Mouse (Mus musculus) hindbrain, embryonic 11.5 days (tissue): ENCODE results near the gene Optc. TPM values are rescaled to one million over a fixed set of nuclear protein-coding genes. Genes with fewer than 3 reads are reported as not detected.
A peak's percentile ranks its signal among the peaks of the same experiment; 100 is the strongest.

Experiments
- ATAC-seq: fragments of 200-750 bp; cut with Nextera tagmentation; 2 replicates; pipeline ENCODE4 v1.8.0; 2017; ENCODE audit warnings: mild to moderate bottlenecking, moderate TSS enrichment, moderate library complexity; ENCODE audit not compliant: low FRiP score
- DNase-seq: peaks from one replicate; pipeline ENCODE4 v3.0.0-alpha.2; 2015; ENCODE audit warnings: low spot score
- H3K27ac ChIP-seq: fragments of 300-500 bp; sonication (generic); 2 replicates; pipeline ENCODE4 v1.5.1; 2014; ENCODE audit warnings: mild to moderate bottlenecking, low read depth, low read length
- H3K27me3 ChIP-seq: fragments of 300-500 bp; sonication (generic); 2 replicates; pipeline ENCODE4 v1.6.1; 2014; ENCODE audit warnings: mild to moderate bottlenecking, low read length, moderate library complexity, mixed read lengths; ENCODE audit not compliant: control insufficient read depth, insufficient read depth
- H3K36me3 ChIP-seq: fragments of 300-500 bp; sonication (generic); 2 replicates; pipeline ENCODE4 v1.6.1; 2014; ENCODE audit warnings: mild to moderate bottlenecking, low read length, moderate library complexity, mixed read lengths; ENCODE audit not compliant: control insufficient read depth, insufficient read depth
- H3K4me1 ChIP-seq: fragments of 300-500 bp; sonication (generic); replicated peaks from 2 replicates; pipeline ENCODE4 v1.6.1; 2014; ENCODE audit warnings: low read length, mixed read lengths; ENCODE audit not compliant: control insufficient read depth, insufficient read depth
- H3K4me2 ChIP-seq: fragments of 300-500 bp; sonication (generic); replicated peaks from 2 replicates; pipeline ENCODE4 v1.6.1; 2014; ENCODE audit warnings: mild to moderate bottlenecking, low read depth, low read length
- H3K4me3 ChIP-seq: fragments of 300-500 bp; sonication (generic); 2 replicates; pipeline ENCODE4 v1.5.1; 2014; ENCODE audit warnings: low read depth, low read length
- H3K9ac ChIP-seq: fragments of 300-500 bp; sonication (generic); 2 replicates; pipeline ENCODE4 v1.6.1; 2014; ENCODE audit warnings: low read depth, low read length
- H3K9me3 ChIP-seq: fragments of 300-500 bp; sonication (generic); 2 replicates; pipeline ENCODE4 v1.6.1; 2016; ENCODE audit warnings: low read length; ENCODE audit not compliant: control insufficient read depth
- WGBS: fragments of 180-500 bp; shearing (Covaris S2); extraction: QIAGEN DNeasy Blood & Tissue Kit; methylation state at CpG from one replicate; pipeline ENCODE4 v1.1.7; 2014; 5-methylcytosine and 5-hydroxymethylcytosine counted together
- polyA plus RNA-seq: library from polyadenylated mRNA; unstranded; fragments of >200 nt; fragmentation: Nextera tagmentation; extraction: Ambion mirVana; gene quantifications from 2 replicates; pipeline ENCODE4 v1.2.1, GENCODE M21; 2014

Gene Optc
- polyA plus RNA-seq, 1 experiment from 2014 or later, result 3.0 TPM

GRCm38 (mm10) chr1:133940481-133941092, 32.8 kb upstream of the Optc start:
- no peaks in the 10 kb centered on the region for H3K27me3 ChIP-seq
- DNase-seq (no peak), ATAC-seq (no peak)
- H3K4me2 ChIP-seq, result no peak overlapping the region
- no peaks in the 10 kb centered on the region for H3K4me1 ChIP-seq
- H3K9ac ChIP-seq, result no peak overlapping the region
- WGBS, result 86% methylated on average over 3 of the region's 3 CpGs
- no peak overlapping the region for H3K27ac ChIP-seq
- H3K36me3 ChIP-seq, result no peaks in the 10 kb centered on the region
- no peaks in the 10 kb centered on the region for H3K9me3 ChIP-seq
- no peak overlapping the region for H3K4me3 ChIP-seq

GRCm38 (mm10) chr1:133939708-133940107, 31.9 kb upstream of the Optc start:
- H3K27ac ChIP-seq, result no peak overlapping the region
- no peak overlapping the region for H3K9ac ChIP-seq
- DNase-seq (no peak), ATAC-seq (no peak)
- no peaks in the 10 kb centered on the region for H3K9me3 ChIP-seq
- no peak overlapping the region for H3K4me3 ChIP-seq
- H3K4me1 ChIP-seq, result no peaks in the 10 kb centered on the region
- no peak overlapping the region for H3K4me2 ChIP-seq
- H3K36me3 ChIP-seq, result no peaks in the 10 kb centered on the region
- no peaks in the 10 kb centered on the region for H3K27me3 ChIP-seq
- 89% methylated on average over 8 of the region's 8 CpGs for WGBS

- DNase-seq, result no peak
- WGBS, result 97% methylated on average over 2 of the region's 3 CpGs
- Histone ChIP-seq H3K4me2 (no peak overlapping the region), H3K27me3 (no peaks in the 10 kb centered on the region), H3K9me3 (no peaks in the 10 kb centered on the region), H3K9ac (no peak overlapping the region), H3K27ac (no peak overlapping the region), H3K36me3 (no peaks in the 10 kb centered on the region), H3K4me1 (peaks cover 4% of the 10 kb centered on the region), H3K4me3 (no peak overlapping the region)
- no peak for ATAC-seq
These were observed 28.4 kb upstream of the Optc start for GRCm38 (mm10) chr1:133936169-133936568.

GRCm38 (mm10) chr1:133934354-133934963, 26.7 kb upstream of the Optc start:
- no peaks in the 10 kb centered on the region for H3K36me3 ChIP-seq
- peaks cover 4% of the 10 kb centered on the region for H3K4me1 ChIP-seq
- H3K27me3 ChIP-seq, result no peaks in the 10 kb centered on the region
- H3K9ac ChIP-seq, result no peak overlapping the region
- no peak overlapping the region for H3K27ac ChIP-seq
- ATAC-seq (no peak), DNase-seq (no peak)
- no peaks in the 10 kb centered on the region for H3K9me3 ChIP-seq
- no peak overlapping the region for H3K4me3 ChIP-seq
- 74% methylated on average over 10 of the region's 10 CpGs for WGBS
- no peak overlapping the region for H3K4me2 ChIP-seq

- Histone ChIP-seq H3K9ac (no peak overlapping the region), H3K4me1 (peaks cover 4% of the 10 kb centered on the region), H3K4me2 (no peak overlapping the region), H3K4me3 (no peak overlapping the region), H3K27ac (no peak overlapping the region), H3K27me3 (no peaks in the 10 kb centered on the region), H3K36me3 (no peaks in the 10 kb centered on the region), H3K9me3 (no peaks in the 10 kb centered on the region)
- no peak for DNase-seq
- ATAC-seq, result no peak
- 65% methylated on average over 14 of the region's 14 CpGs for WGBS
These were observed 25.7 kb upstream of the Optc start for GRCm38 (mm10) chr1:133933301-133934195.

GRCm38 (mm10) chr1:133929980-133930379, 22.2 kb upstream of the Optc start:
- H3K27me3 ChIP-seq, result no peaks in the 10 kb centered on the region
- WGBS, result 57% methylated on average over 3 of the region's 3 CpGs
- no peak overlapping the region for H3K4me3 ChIP-seq
- H3K4me2 ChIP-seq, result no peak overlapping the region
- no peaks in the 10 kb centered on the region for H3K9me3 ChIP-seq
- no peak overlapping the region for H3K9ac ChIP-seq
- H3K4me1 ChIP-seq, result peaks cover 4% of the 10 kb centered on the region
- H3K27ac ChIP-seq, result no peak overlapping the region
- DNase-seq, result no peak
- no peaks in the 10 kb centered on the region for H3K36me3 ChIP-seq
- ATAC-seq, result no peak

GRCm38 (mm10) chr1:133925223-133925622, 17.4 kb upstream of the Optc start:
- H3K4me3 ChIP-seq, result no peak overlapping the region
- DNase-seq, result no peak
- H3K27me3 ChIP-seq, result no peaks in the 10 kb centered on the region
- H3K27ac ChIP-seq, result no peak overlapping the region
- no peaks in the 10 kb centered on the region for H3K9me3 ChIP-seq
- WGBS, result 88% methylated on average over 3 of the region's 3 CpGs
- peaks cover 2% of the 10 kb centered on the region for H3K4me1 ChIP-seq
- H3K4me2 ChIP-seq, result no peak overlapping the region
- ATAC-seq, result no peak
- H3K9ac ChIP-seq, result no peak overlapping the region
- H3K36me3 ChIP-seq, result no peaks in the 10 kb centered on the region

GRCm38 (mm10) chr1:133924141-133924875, 16.5 kb upstream of the Optc start:
- Histone ChIP-seq H3K36me3 (no peaks in the 10 kb centered on the region), H3K9me3 (no peaks in the 10 kb centered on the region), H3K27ac (no peak overlapping the region), H3K27me3 (no peaks in the 10 kb centered on the region), H3K9ac (no peak overlapping the region), H3K4me1 (peaks cover 2% of the 10 kb centered on the region), H3K4me3 (no peak overlapping the region), H3K4me2 (no peak overlapping the region)
- DNase-seq (peak; percentile 57), ATAC-seq (peak; percentile 45; the same call in 1 of the 2 replicates)
- 30% methylated on average over 7 of the region's 7 CpGs for WGBS
